Mouse (Mus musculus): ENCODE data around the gene Man1a.

DNA sequence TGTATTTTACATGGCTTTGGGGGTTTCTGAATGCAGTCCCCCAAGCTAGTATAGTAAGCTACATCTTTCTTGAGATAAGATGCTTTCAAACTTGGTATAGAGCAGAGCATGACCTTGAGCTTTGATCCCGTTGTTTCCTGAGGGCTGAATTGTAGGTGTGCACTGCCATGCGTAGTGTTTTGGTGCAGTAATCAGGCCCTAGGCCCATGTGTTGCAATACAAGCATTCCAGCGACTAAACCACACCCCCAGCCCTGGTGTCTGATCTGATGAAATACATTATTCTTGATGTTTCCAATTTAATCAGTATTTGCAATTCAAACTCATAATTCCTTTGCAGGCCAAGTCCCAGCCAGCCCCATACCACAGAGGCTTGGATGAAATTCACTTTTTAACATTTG lies 158.9 kb downstream of the Man1a start:
- TF ChIP-seq CTCF (IDR thresholded peaks at IDR 0.05; ENCODE audit: low read depth) (no peak), EP300 (IDR thresholded peaks at IDR 0.05; ENCODE audit: low read depth) (no peak)

All from heart, postnatal 0 days (tissue).